Mouse (Mus musculus) ES-E14 (cell line): ENCODE data around the gene Psmb10. TPM values are rescaled to one million over a fixed set of nuclear protein-coding genes. Genes with fewer than 3 reads are reported as not detected.

Experiments
- DNase-seq: peaks from one replicate; pipeline ENCODE4 v3.0.0-alpha.2; 2013; ENCODE audit warnings: low read depth, low spot score
- H3K27ac ChIP-seq: 2 replicates; pipeline ENCODE4 v1.5.1; 2012; ENCODE audit warnings: low read depth, mild to moderate bottlenecking, low read length, moderate library complexity, mixed read lengths; ENCODE audit not compliant: poor library complexity, insufficient read depth, severe bottlenecking
- H3K36me3 ChIP-seq: 2 replicates; pipeline ENCODE4 v1.6.1; 2012; ENCODE audit warnings: mild to moderate bottlenecking, low read length, moderate library complexity, mixed read lengths; ENCODE audit not compliant: control insufficient read depth, poor library complexity, insufficient read depth, severe bottlenecking
- H3K4me1 ChIP-seq, 2 experiments: fragments of 150-350 bp in 1 of 2; sonication (generic) in 1 of 2; 2 replicates each; pipeline ENCODE4 v1.6.1; 2012; ENCODE audit warnings: low read length in 2 of 2, mild to moderate bottlenecking in 1 of 2, mixed read lengths in 1 of 2; ENCODE audit not compliant: control insufficient read depth in 2 of 2, insufficient read depth in 2 of 2, poor library complexity in 1 of 2
- H3K4me3 ChIP-seq, 2 experiments: fragments of 150-350 bp in 1 of 2; sonication (generic) in 1 of 2; 2 replicates each; pipeline ENCODE4 v1.5.1; 2012; ENCODE audit warnings: low read length in 2 of 2, low read depth in 1 of 2, mild to moderate bottlenecking in 1 of 2, mixed read lengths in 1 of 2; ENCODE audit not compliant: insufficient read depth in 1 of 2, poor library complexity in 1 of 2, severe bottlenecking in 1 of 2
- H3K9ac ChIP-seq: 2 replicates; pipeline ENCODE4 v1.6.1; 2012; ENCODE audit warnings: low read depth, mild to moderate bottlenecking, low read length, mixed read lengths; ENCODE audit not compliant: poor library complexity, insufficient read depth, severe bottlenecking
- H3K9me3 ChIP-seq: fragments of 150-350 bp; sonication (generic); 2 replicates; pipeline ENCODE4 v1.6.1; 2012; ENCODE audit warnings: low read depth, mild to moderate bottlenecking, low read length; ENCODE audit not compliant: control insufficient read depth, insufficient read depth
- CHD2 ChIP-seq: IDR thresholded peaks from 2 replicates; pipeline ENCODE4 v1.6.1; 2014; ENCODE audit warnings: mild to moderate bottlenecking, low read depth, low read length, inconsistent platforms
- HCFC1 ChIP-seq: IDR thresholded peaks from 2 replicates; pipeline ENCODE4 v1.6.1; 2012; ENCODE audit warnings: low read length, inconsistent platforms, borderline replicate concordance; ENCODE audit not compliant: insufficient read depth
- MAFK ChIP-seq: IDR thresholded peaks from 2 replicates; pipeline ENCODE4 v1.6.1; 2014; ENCODE audit warnings: mild to moderate bottlenecking, low read depth, low read length, inconsistent platforms; ENCODE audit not compliant: insufficient read depth
- ZC3H11A ChIP-seq: IDR thresholded peaks from 2 replicates; pipeline ENCODE4 v1.6.1; 2012; ENCODE audit warnings: low read depth, mild to moderate bottlenecking, inconsistent platforms, low read length, borderline replicate concordance
- ZNF384 ChIP-seq: IDR thresholded peaks from 2 replicates; pipeline ENCODE4 v1.6.1; 2012; ENCODE audit warnings: low read depth, low read length, inconsistent platforms
- in situ Hi-C, 2 experiments: fragments of 600-800 bp; cut with MboI; formaldehyde crosslinking; loops; one replicate each; pipeline ENCODE4 v1.15.1; 2025; ENCODE audit warnings: low sequenced_read_pairs in 2 of 2, inconsistent platforms in 1 of 2; ENCODE audit not compliant: unreplicated experiment in 2 of 2
- total RNA-seq: library from RNA; depleted of rRNA; stranded (reverse); fragments of 300-350 nt; gene quantifications from 2 replicates; pipeline ENCODE4 v1.2.3, GENCODE M21; 2012

Gene Psmb10
- total RNA-seq, 1 experiment: 70.9 TPM

- no peak within 1 kb of the TSS for H3K4me3 ChIP-seq
- H3K36me3 ChIP-seq: peaks cover 55% of the 10 kb centered on the region
- in situ Hi-C loops: no loop called here
- H3K9me3 ChIP-seq: no peaks in the 10 kb centered on the region
- DNase-seq: no peak
- no peak within 1 kb of the TSS for H3K27ac ChIP-seq
- H3K9ac ChIP-seq: no peak within 1 kb of the TSS
- TF ChIP-seq ZNF384 (no peak), CHD2 (no peak)
- H3K4me1 ChIP-seq: no peaks in the 10 kb centered on the region
Observed at GRCm38 (mm10) chr8:105943321-105943739, 5.1 kb upstream of the Psmb10 start, which contains the start of gene Lcat. TSS of gene Lcat (minus strand) at chr8:105943382.

DNA sequence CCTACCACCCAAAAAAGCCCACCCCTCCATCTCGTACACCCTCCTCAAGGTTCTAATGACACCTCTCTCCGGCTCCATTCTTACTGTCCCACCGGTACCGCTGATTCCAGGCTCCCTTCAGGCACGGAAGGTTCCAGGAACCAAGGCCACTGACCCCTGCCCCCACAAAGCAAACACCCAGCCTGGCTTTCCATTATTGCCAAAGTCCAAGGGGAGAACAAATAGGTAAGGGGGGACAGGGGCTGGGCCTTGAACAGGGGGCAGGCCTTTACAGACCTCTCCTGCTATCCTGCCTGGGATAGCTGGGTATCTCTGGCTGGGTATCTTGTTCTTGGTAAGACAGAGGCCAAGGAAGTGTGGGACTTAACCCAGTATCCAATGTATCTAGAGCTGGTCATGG is 4.3 kb upstream of the Psmb10 start:
- H3K36me3 ChIP-seq: peaks cover 48% of the 10 kb centered on the region
- H3K9me3 ChIP-seq: no peaks in the 10 kb centered on the region
- TF ChIP-seq ZNF384 (no peak), HCFC1 (no peak), CHD2 (no peak), MAFK (no peak), ZC3H11A (no peak)
- DNase-seq: no peak
- H3K27ac ChIP-seq: no peak overlapping the region
- in situ Hi-C loops: no loop called here
- no peak overlapping the region for H3K9ac ChIP-seq
- no peaks in the 10 kb centered on the region; a peak in 1 of 4 replicates for H3K4me1 ChIP-seq
- no peak overlapping the region for H3K4me3 ChIP-seq

GRCm38 (mm10) chr8:105942026-105942425 is 3.8 kb upstream of the Psmb10 start:
- Histone ChIP-seq H3K9ac (no peak overlapping the region), H3K4me1 (no peaks in the 10 kb centered on the region; a peak in 1 of 4 replicates), H3K27ac (no peak overlapping the region), H3K9me3 (no peaks in the 10 kb centered on the region), H3K4me3 (no peak overlapping the region), H3K36me3 (peaks cover 43% of the 10 kb centered on the region)
- TF ChIP-seq HCFC1 (no peak), CHD2 (no peak), ZNF384 (no peak), MAFK (no peak), ZC3H11A (no peak)
- DNase-seq: no peak
- in situ Hi-C loops: no loop called here

GRCm38 (mm10) chr8:105937496-105938305 is 543 bp downstream of the Psmb10 start:
- H3K4me3 ChIP-seq: peak overlapping the region; percentile 81 to 96

More at GRCm38 (mm10) chr8:105937496-105938305, 543 bp downstream of the Psmb10 start:
- peak overlapping the region; percentile 69 for H3K9ac ChIP-seq
- in situ Hi-C loops: no loop called here
- H3K36me3 ChIP-seq: peaks cover 3% of the 10 kb centered on the region; the same call in 1 of the 2 replicates
- H3K9me3 ChIP-seq: no peaks in the 10 kb centered on the region
- no peak for DNase-seq
- H3K27ac ChIP-seq: no peak overlapping the region
- H3K4me1 ChIP-seq: peaks cover 0 to 6% of the 10 kb centered on the region in 2 experiments; a peak in 2 of 4 replicates
- TF ChIP-seq ZC3H11A (no peak), MAFK (no peak), HCFC1 (no peak), CHD2 (no peak), ZNF384 (no peak)
